Mouse (Mus musculus): Measurements from ENCODE around the gene Nav1.

Gene Nav1

GRCm38 (mm10) chr1:135607019-135607418 is at the start of gene Nav1:
Nav1 (minus strand) TSS chr1:135607295.
- no peak for DNase-seq (ENCODE audit: low spot score)

GRCm38 (mm10) chr1:135653909-135654308 is 46.8 kb upstream of the Nav1 start:
- no peak for DNase-seq (ENCODE audit: low spot score)

DNA sequence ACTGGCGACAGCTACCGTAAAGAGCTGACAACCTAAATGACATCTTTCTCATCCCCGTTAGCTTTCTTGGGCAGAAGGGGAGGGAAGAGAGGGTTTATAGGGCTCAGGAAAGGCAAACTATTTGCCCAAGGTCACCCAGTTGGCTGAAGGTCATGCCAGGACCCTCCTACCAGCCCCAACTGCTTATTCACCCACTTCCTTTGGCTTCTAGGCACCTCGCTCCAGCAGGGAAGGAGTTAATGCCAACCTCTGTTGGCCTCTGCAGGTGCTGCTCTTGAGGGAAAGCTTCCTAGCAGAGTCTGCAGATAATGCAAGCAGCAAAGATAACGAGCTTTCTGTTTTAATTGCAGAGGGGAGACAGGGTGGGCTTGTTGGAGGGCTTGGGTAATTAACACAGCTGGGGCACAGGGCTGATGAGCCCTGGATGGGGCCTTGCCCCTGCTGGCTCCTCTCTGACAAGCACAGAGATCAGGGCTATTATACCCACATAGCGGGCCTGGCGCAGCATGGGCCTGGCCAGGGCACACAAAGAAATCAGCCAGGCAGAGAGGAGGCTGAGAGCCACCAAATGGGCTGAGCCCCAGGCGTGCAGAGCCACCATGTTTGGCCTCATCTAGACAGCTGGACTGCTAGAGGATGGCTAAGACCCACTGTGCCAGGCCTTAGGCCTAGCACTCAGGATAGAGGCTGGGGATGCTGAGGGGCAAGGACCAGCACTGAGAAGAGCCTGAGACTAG is 38.5 kb upstream of the Nav1 start:
- DNase-seq (ENCODE audit: low spot score) = no peak

DNA sequence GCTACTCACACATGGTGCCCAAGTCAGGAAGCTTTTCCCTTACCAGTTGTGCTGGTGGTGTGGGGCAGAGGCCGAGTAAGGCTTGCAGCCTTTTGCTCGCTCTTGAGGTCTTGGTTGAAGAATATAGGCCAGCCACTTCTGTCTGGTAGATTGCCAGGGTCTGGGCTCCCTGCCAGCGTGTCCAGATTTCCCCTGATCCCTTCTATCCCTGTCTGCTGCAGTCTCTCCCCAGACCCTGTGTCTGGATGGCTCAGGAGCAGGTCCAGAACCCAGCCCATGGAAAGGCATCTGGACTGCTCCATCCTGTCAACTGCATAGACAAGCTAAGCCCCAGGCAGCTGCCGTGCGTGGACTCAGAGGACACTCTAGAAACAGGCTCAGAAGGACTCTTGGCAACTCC is 37.0 kb upstream of the Nav1 start:
- no peak for DNase-seq (ENCODE audit: low spot score)

DNA sequence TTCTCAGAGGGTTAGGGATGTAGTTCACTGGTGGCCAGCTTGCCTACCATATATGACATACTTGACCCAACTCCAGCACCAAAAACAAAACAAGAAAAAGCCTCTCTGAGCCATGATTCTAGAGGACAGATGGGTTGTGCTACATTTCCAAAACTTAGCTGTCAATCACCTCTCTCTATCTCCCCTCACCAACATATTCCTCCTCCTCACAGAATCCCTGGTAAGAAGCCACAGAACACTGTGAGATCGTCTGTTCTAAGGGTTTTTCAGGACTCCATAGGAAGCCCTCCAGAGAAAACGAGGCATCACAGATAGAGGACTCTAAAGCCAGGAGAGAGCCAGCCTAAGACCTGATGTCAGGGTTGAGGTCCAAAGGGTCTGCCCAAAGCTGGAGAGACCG is 36.6 kb upstream of the Nav1 start:
- no peak for DNase-seq (ENCODE audit: low spot score)

DNA sequence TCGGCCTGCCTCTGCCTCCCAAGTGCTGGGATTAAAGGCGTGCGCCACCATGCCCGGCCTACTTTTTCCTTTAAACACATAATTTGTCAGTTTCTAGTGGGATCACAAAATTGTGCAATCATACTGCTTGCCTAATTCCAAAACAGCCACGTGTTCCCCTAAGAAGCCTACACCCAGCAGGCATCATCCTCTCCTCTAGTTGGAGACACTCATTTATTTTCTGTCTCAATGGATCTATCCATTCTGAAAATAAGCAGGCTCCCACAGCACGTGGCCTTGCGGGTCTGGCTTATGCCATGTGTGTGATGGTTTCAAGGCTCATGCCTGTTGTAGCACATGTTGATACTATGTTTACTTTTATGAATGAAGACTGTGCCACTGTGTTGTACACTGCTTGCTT is 32.8 kb upstream of the Nav1 start:
- no peak for DNase-seq (ENCODE audit: low spot score)

DNA sequence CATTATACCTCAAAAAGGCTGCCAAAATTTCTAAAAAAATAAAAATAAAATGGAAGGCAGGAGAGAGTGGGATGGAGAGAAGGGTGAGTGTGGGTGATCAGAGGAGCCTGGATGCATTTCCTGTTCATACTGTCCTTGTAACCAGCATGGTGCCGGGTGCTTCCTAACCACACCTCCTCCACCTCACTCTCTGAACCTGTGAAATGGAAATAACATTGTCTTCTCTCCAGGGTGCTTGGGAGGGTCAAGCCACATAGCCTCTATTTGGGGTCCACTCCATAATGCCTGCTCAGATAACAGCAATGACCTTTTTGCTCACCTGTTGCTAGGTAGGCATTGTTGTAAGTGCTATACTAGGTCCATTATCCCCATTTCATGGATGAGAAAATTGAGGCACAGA is 32.0 kb upstream of the Nav1 start:
- no peak for DNase-seq (ENCODE audit: low spot score)

DNA sequence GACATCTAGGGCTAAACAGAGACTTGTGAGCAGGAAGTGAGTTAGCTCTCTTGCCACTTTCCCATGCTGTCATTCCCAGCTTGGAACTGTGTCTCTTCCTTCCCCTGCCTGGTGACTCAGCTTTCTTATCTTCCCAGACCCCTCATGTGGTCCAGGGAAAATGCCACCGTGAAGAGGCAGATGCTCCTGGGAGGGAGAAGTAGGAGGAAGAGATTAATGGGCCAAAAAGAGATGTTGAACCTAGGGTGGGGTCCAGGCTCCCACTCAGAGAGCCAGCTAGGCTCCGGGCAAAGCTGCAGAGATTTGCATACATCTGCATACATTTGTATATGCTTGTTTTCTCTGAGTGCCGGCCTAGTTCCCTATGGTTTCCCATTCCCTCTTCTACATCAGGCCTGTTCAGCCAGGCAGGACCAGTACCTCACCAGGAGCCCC is 30.5 kb upstream of the Nav1 start:
- no peak for DNase-seq (ENCODE audit: low spot score)

DNA sequence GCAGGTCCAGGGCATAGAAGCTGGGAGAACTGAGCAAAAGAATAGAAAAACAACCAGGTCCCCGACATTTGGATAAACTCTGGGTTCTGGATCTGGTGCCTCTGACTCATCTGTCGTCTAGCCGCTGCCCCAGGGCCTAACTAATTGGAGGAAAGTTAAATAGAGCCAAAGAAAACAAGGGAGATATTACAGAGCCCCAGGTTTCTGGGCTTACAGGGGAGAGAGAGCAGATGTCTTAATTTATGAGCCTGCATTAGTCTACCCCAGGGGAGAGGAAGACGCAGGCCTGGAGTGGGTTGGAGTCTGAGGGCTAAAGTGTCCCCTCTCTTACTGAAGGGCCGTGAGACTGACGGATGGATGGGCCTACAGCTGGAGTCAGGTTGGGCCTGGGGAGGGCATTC is 29.0 kb upstream of the Nav1 start:
- DNase-seq (ENCODE audit: low spot score) = no peak

DNA sequence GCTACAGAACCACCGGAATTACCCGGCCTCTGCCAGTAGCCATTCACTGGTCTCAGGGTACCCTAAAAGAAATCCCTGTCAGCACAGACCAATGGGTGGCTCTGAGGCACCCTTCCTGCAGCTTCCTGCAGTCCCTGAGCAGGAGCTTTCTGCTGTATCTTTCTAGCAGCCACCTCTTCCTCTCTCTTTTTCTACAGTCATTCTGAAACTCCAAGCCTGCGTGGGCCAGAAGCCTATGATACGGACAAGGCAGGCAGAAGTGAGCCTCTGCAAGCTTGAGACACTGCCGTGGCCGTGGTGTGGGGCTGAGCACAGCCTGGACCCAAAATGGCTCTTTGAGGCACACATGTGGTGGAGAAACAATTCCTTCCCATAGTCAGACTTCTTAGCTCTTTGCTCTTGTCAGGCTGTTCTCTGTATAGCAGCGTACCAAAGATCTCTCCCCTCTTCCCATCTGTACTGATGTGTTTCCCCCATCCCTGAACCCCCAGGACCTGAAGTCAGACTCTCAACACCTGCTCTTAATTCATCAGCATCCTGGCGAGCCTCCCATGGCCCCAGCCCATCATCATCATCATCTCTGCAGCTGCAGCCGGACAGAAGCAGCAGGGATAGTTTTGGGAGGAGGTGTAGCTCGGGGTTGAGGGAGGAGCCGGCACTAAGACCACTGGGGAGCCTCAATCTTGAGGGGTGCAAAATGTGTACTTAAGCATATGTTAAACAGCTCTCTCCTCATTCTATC is 28.4 kb upstream of the Nav1 start:
- DNase-seq (ENCODE audit: low spot score) = no peak

- no peak for DNase-seq (ENCODE audit: low spot score)
These were observed 27.7 kb upstream of the Nav1 start for GRCm38 (mm10) chr1:135634791-135635190.

DNA sequence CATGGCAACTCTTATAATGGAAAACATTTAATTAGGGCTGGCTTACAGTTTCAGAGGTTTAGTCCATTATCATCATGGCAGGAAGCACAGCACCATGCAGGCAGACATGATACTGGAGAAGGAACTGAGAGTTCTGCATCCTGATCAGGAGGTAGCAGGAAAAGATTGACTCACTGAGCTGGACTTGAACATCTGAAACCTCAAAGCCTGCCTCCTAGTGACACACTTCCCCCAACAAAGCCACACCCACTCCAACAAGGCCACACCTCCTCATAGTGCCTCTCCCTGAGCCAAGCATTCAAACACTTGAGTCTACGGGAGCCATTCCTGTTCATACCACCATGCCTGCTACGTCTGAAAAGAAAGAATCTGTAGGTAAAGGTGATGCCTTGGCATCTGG is 26.8 kb upstream of the Nav1 start:
- no peak for DNase-seq (ENCODE audit: low spot score)

- DNase-seq (ENCODE audit: low spot score) = no peak
These were observed 26.4 kb upstream of the Nav1 start for GRCm38 (mm10) chr1:135633478-135633877.

DNA sequence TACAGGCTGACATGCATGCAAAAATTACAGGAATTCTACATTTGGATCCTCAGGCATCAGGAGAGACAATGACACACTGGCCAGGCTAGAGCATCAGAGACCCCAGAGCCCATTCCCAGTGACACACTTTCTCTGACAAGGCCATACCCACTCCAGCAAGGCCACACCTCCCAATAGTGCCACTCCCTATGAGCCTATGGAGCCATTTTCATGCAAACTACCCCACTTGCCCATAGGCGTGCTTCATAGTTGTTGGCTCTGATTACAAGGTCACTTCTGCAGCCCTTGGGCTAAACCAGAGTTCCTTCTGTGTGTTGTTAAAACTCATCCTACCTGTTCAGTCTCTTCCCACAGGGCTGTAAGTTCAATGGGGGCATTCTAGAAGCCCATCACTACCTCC is 25.1 kb upstream of the Nav1 start:
- DNase-seq (ENCODE audit: low spot score) = no peak

GRCm38 (mm10) chr1:135631515-135631914 is 24.4 kb upstream of the Nav1 start:
- DNase-seq (ENCODE audit: low spot score) = no peak

DNA sequence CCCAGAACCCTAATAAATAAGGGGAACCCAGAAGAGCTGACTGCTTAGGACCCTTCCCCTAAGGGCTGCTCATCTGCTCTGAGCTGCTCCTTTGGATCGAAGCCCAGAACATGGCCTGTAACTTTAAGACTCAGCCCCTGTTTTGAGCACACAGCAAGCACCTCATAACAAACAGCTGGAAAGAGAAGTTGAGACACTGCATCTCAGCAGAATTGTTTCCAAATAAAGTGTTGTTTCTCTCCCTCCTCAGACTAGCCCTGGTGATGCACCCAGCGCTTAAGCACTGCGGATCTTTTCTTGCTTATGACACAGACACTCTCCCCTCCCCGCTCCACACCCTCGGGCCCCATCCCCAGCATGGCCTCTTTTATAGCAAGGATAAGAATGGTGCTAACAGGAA is 22.8 kb upstream of the Nav1 start:
- DNase-seq (ENCODE audit: low spot score) = no peak

DNA sequence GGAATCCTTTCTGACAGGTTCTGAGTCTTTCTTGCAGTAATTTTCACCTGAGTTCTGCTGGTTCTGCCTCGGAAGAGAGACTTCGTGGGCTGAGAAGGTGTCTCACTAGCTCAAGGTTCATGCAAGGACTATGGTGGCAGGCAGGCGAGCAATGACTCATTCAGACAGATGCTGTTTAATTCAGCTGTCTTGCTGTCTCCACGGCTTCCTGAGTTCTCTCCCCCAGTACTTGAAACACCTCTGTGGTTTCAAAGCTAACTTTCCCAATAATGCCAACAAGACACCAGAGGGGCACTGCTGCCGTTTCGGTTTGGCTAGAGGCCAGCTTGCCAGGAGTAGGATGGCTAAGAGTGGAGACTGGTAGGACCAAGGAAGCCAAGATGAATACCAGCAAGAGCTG is 19.1 kb upstream of the Nav1 start:
- no peak for DNase-seq (ENCODE audit: low spot score)

DNA sequence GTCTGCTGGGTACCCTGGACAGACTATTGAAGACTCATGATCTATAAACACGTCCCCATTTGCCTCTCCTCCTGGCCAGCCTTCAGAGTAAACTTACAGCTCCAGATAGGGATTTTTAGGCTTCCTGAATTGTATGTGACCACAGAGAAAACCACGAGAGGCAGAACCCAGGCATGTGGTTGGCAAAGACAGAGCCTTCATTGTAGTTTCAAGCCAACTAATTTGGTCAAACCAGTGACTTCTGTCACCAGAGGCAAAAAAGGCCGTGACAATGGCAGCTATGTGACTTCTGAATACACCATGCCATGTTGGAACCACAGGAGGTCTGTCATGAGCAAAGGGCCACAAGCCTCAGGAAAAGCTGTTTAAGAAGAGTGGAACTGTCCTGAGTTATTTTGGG is 18.6 kb upstream of the Nav1 start:
- no peak for DNase-seq (ENCODE audit: low spot score)

GRCm38 (mm10) chr1:135624646-135625045 is 17.6 kb upstream of the Nav1 start:
- DNase-seq (ENCODE audit: low spot score) = no peak

DNA sequence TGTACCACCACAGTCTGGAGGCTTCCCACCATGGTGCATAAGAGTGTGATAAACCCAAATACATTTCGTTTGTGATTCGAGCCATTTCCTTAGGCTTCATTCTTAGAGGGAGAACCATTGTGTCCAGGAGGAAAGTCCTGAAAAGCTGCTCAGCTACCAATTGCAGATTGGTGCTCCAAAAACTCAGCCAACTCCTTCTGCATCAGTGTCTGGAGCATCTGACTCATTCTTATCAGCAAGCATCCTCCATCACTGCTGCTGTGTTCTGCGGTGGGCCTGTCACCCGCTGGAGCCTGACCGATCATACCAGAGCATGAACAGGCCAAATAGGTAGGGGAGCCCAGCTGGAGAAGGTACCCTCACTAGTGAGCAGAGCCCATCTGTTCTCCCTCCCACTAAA is 16.0 kb upstream of the Nav1 start:
- DNase-seq (ENCODE audit: low spot score) = no peak

DNA sequence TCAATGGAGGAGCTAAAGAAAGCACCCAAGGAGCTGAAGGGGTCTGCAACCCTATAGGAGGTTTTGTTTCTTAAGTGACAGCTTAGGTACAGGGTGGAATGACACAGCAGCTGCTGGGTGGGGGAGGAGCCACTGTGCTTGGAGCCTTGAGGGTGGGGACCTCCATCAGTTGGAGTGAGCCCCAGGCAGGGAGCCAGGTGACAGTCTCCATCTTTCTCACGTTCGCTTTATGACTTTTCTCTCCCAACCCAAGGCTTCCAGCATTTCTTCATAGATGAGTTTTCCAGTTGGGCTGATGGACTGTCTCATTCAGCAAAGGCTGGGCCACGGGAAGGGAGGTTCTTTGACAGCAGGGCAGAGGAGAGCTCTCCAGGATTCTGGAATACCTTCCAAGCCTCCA is 14.2 kb upstream of the Nav1 start:
- DNase-seq (ENCODE audit: low spot score) = no peak

DNA sequence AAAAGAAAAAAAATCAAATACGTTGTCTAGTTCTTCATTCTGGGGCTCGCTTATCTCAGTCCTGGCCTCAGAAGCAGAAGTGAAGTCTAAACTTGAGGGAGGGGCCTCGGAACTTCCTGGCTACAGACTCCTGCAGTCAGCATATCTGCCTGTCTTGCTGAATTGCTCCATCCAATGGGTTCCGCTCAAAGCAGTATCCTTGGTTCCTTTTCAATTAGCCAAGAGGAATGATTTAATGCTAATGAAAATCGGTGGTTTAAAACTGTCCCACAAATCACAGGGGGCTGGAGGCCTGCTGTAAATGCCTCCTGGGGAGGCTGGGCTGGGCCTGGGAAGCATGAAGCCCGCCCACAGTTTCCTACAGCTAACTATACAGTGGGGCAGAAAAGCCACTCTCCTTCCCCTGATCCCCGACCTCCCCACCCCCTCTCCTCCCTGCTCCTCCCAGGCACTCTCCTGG is 12.9 kb upstream of the Nav1 start:
- DNase-seq (ENCODE audit: low spot score) = no peak

GRCm38 (mm10) chr1:135619130-135619529 is 12.0 kb upstream of the Nav1 start:
- DNase-seq (ENCODE audit: low spot score) = no peak

GRCm38 (mm10) chr1:135617344-135617743 is 10.2 kb upstream of the Nav1 start:
- no peak for DNase-seq (ENCODE audit: low spot score)
